Mouse (Mus musculus) spleen, adult 2 months (tissue): Measurements from ENCODE around the gene Mrgprg.

Source experiments
- CTCF ChIP-seq: fragments of 200-500 bp; IDR thresholded peaks from 2 replicates; pipeline ENCODE4 v1.5.1; 2011; ENCODE audit warnings: mild to moderate bottlenecking, inconsistent platforms; ENCODE audit not compliant: insufficient read depth, insufficient read length, insufficient replicate concordance; ENCODE audit errors: extremely low read depth
- POLR2A ChIP-seq: fragments of 200-500 bp; IDR thresholded peaks from 2 replicates; pipeline ENCODE4 v1.6.1; 2011; ENCODE audit warnings: low read depth, low read length, inconsistent platforms

- TF ChIP-seq POLR2A (no peak), CTCF (no peak)
Observed at GRCm38 (mm10) chr7:143792336-143792985, 25.7 kb upstream of the Mrgprg start.
